Mouse (Mus musculus) neural tube, embryonic 15.5 days (tissue): ENCODE results near the gene Camta1. TPM values are rescaled to one million over a fixed set of nuclear protein-coding genes. Genes with fewer than 3 reads are reported as not detected.

ENCODE experiments used
- ATAC-seq: fragments of 200-750 bp; cut with Nextera tagmentation; 2 replicates; pipeline ENCODE4 v1.8.0; 2017; ENCODE audit warnings: mild to moderate bottlenecking, moderate TSS enrichment, moderate library complexity; ENCODE audit not compliant: low FRiP score
- H3K27ac ChIP-seq: fragments of 300-500 bp; sonication (generic); replicated peaks from 2 replicates; pipeline ENCODE4 v1.5.1; 2015; ENCODE audit warnings: mild to moderate bottlenecking, inconsistent platforms
- H3K27me3 ChIP-seq: fragments of 300-500 bp; sonication (generic); replicated peaks from 2 replicates; pipeline ENCODE4 v1.6.1; 2015; ENCODE audit warnings: inconsistent platforms
- H3K36me3 ChIP-seq: fragments of 300-500 bp; sonication (generic); 2 replicates; pipeline ENCODE4 v1.6.1; 2015; ENCODE audit warnings: inconsistent platforms
- H3K4me1 ChIP-seq: fragments of 300-500 bp; sonication (generic); 2 replicates; pipeline ENCODE4 v1.6.1; 2015; ENCODE audit warnings: inconsistent platforms
- H3K4me2 ChIP-seq: fragments of 300-500 bp; sonication (generic); 2 replicates; pipeline ENCODE4 v1.6.1; 2015; ENCODE audit warnings: inconsistent platforms, mild to moderate bottlenecking, moderate library complexity
- H3K4me3 ChIP-seq: fragments of 300-500 bp; sonication (generic); replicated peaks from 2 replicates; pipeline ENCODE4 v1.5.1; 2015; ENCODE audit warnings: mild to moderate bottlenecking, inconsistent platforms
- H3K9ac ChIP-seq: fragments of 300-500 bp; sonication (generic); replicated peaks from 2 replicates; pipeline ENCODE4 v1.6.1; 2015; ENCODE audit warnings: mild to moderate bottlenecking, inconsistent platforms
- H3K9me3 ChIP-seq: fragments of 300-500 bp; sonication (generic); replicated peaks from 2 replicates; pipeline ENCODE4 v1.6.1; 2016; ENCODE audit warnings: inconsistent platforms
- WGBS: fragments of 180-500 bp; shearing (Covaris S2); methylation state at CpG from one replicate; pipeline ENCODE4 v1.1.7; 2015; ENCODE audit warnings: mixed read lengths; 5-methylcytosine and 5-hydroxymethylcytosine counted together
- polyA plus RNA-seq: library from polyadenylated mRNA; unstranded; fragments of >200 nt; fragmentation: Nextera tagmentation; extraction: Ambion mirVana; gene quantifications from 2 replicates; pipeline ENCODE4 v1.2.1, GENCODE M21; 2015

Camta1 gene
- polyA plus RNA-seq, 1 experiment from 2014 or later, result 161 TPM

- H3K27me3 ChIP-seq, result no peaks in the 10 kb centered on the region
- H3K36me3 ChIP-seq, result no peaks in the 10 kb centered on the region
- 39% methylated on average over 13 of the region's 13 CpGs for WGBS
- H3K4me3 ChIP-seq, result no peak overlapping the region
- H3K4me2 ChIP-seq, result no peak overlapping the region
- no peak for ATAC-seq
- H3K9me3 ChIP-seq, result no peaks in the 10 kb centered on the region
- 0 out of 2 replicates have a peak overlapping the region, but pooled peaks have one; percentile 33 for H3K27ac ChIP-seq
- peaks cover 6% of the 10 kb centered on the region for H3K4me1 ChIP-seq
- H3K9ac ChIP-seq, result no peak overlapping the region
These were observed 37.0 kb upstream of the Camta1 start for GRCm38 (mm10) chr4:151898600-151899245.

- no peaks in the 10 kb centered on the region for H3K27me3 ChIP-seq
- H3K4me2 ChIP-seq, result no peak overlapping the region
- no peaks in the 10 kb centered on the region for H3K9me3 ChIP-seq
- no peak overlapping the region for H3K4me3 ChIP-seq
- H3K27ac ChIP-seq, result no peak overlapping the region
- 64% methylated on average over 9 of the region's 9 CpGs for WGBS
- peaks cover 6% of the 10 kb centered on the region for H3K4me1 ChIP-seq
- no peaks in the 10 kb centered on the region for H3K36me3 ChIP-seq
- H3K9ac ChIP-seq, result no peak overlapping the region
- no peak for ATAC-seq
These were observed 35.5 kb upstream of the Camta1 start for GRCm38 (mm10) chr4:151897069-151897617.

GRCm38 (mm10) chr4:151895624-151896023, 33.9 kb upstream of the Camta1 start:
- 94% methylated on average over 7 of the region's 7 CpGs for WGBS

GRCm38 (mm10) chr4:151894926-151895325, 33.2 kb upstream of the Camta1 start:
- Histone ChIP-seq H3K27me3 (no peaks in the 10 kb centered on the region), H3K9ac (no peak overlapping the region), H3K4me2 (no peak overlapping the region), H3K27ac (no peak overlapping the region), H3K36me3 (no peaks in the 10 kb centered on the region), H3K4me3 (no peak overlapping the region), H3K4me1 (peaks cover 6% of the 10 kb centered on the region), H3K9me3 (no peaks in the 10 kb centered on the region)
- no peak for ATAC-seq
- 88% methylated on average over 12 of the region's 12 CpGs for WGBS

More at GRCm38 (mm10) chr4:151895624-151896023, 33.9 kb upstream of the Camta1 start:
- Histone ChIP-seq H3K4me2 (no peak overlapping the region), H3K4me1 (peaks cover 6% of the 10 kb centered on the region), H3K9me3 (no peaks in the 10 kb centered on the region), H3K27ac (no peak overlapping the region), H3K36me3 (no peaks in the 10 kb centered on the region), H3K4me3 (no peak overlapping the region), H3K9ac (no peak overlapping the region), H3K27me3 (no peaks in the 10 kb centered on the region)
- ATAC-seq, result no peak

GRCm38 (mm10) chr4:151893241-151893640, 31.6 kb upstream of the Camta1 start:
- Histone ChIP-seq H3K4me2 (no peak overlapping the region), H3K4me1 (no peaks in the 10 kb centered on the region), H3K27me3 (no peaks in the 10 kb centered on the region), H3K27ac (no peak overlapping the region), H3K36me3 (no peaks in the 10 kb centered on the region), H3K9ac (no peak overlapping the region), H3K9me3 (no peaks in the 10 kb centered on the region), H3K4me3 (no peak overlapping the region)
- WGBS, result 79% methylated on average over 6 of the region's 6 CpGs
- ATAC-seq, result no peak

GRCm38 (mm10) chr4:151881590-151881989, 19.9 kb upstream of the Camta1 start:
- no peak overlapping the region for H3K9ac ChIP-seq
- no peak overlapping the region for H3K4me3 ChIP-seq
- no peak for ATAC-seq
- H3K36me3 ChIP-seq, result no peaks in the 10 kb centered on the region
- H3K4me2 ChIP-seq, result no peak overlapping the region
- H3K9me3 ChIP-seq, result no peaks in the 10 kb centered on the region
- peaks cover 11% of the 10 kb centered on the region for H3K4me1 ChIP-seq
- H3K27me3 ChIP-seq, result no peaks in the 10 kb centered on the region
- WGBS, result 94% methylated on average over 12 of the region's 12 CpGs
- H3K27ac ChIP-seq, result no peak overlapping the region

GRCm38 (mm10) chr4:151880044-151880690, 18.5 kb upstream of the Camta1 start:
- ATAC-seq, result no peak
- H3K4me2 ChIP-seq, result no peak overlapping the region
- 75% methylated on average over 5 of the region's 5 CpGs for WGBS

GRCm38 (mm10) chr4:151876400-151876799, 14.7 kb upstream of the Camta1 start:
- H3K9ac ChIP-seq, result no peak overlapping the region
- H3K36me3 ChIP-seq, result no peaks in the 10 kb centered on the region
- H3K4me3 ChIP-seq, result no peak overlapping the region
- H3K4me2 ChIP-seq, result peak overlapping the region; percentile 46
- no peaks in the 10 kb centered on the region for H3K27me3 ChIP-seq
- ATAC-seq, result peak; percentile 24; the same call in 1 of the 2 replicates
- WGBS, result 56% methylated on average over 14 of the region's 14 CpGs
- H3K9me3 ChIP-seq, result no peaks in the 10 kb centered on the region
- H3K27ac ChIP-seq, result peak overlapping the region; percentile 33; the same call in 1 of the 2 replicates
- peaks cover 22% of the 10 kb centered on the region for H3K4me1 ChIP-seq

More at GRCm38 (mm10) chr4:151880044-151880690, 18.5 kb upstream of the Camta1 start:
- peaks cover 21% of the 10 kb centered on the region for H3K4me1 ChIP-seq
- no peak overlapping the region for H3K4me3 ChIP-seq
- no peak overlapping the region for H3K9ac ChIP-seq
- no peaks in the 10 kb centered on the region for H3K27me3 ChIP-seq
- H3K9me3 ChIP-seq, result no peaks in the 10 kb centered on the region
- no peaks in the 10 kb centered on the region for H3K36me3 ChIP-seq
- no peak overlapping the region for H3K27ac ChIP-seq

GRCm38 (mm10) chr4:151863511-151863910, 1.8 kb upstream of the Camta1 start:
- Histone ChIP-seq H3K27ac (no peak overlapping the region), H3K4me2 (peak overlapping the region; percentile 80), H3K27me3 (no peaks in the 10 kb centered on the region; the same call in 1 of the 2 replicates), H3K4me1 (peaks cover 35% of the 10 kb centered on the region), H3K4me3 (no peak overlapping the region), H3K36me3 (no peaks in the 10 kb centered on the region), H3K9me3 (no peaks in the 10 kb centered on the region), H3K9ac (peak overlapping the region; percentile 54; the same call in 1 of the 2 replicates)
- no peak for ATAC-seq
- WGBS, result 59% methylated on average over 9 of the region's 9 CpGs

- no peaks in the 10 kb centered on the region for H3K36me3 ChIP-seq
- peaks cover 45% of the 10 kb centered on the region for H3K4me1 ChIP-seq
- peak overlapping the region; percentile 87 for H3K9ac ChIP-seq
- H3K4me2 ChIP-seq, result peak overlapping the region; percentile 94
- 0% methylated on average over 4 of the region's 58 CpGs for WGBS
- H3K4me3 ChIP-seq, result peak overlapping the region; percentile 74
- H3K9me3 ChIP-seq, result no peaks in the 10 kb centered on the region
- no peak for ATAC-seq
- H3K27ac ChIP-seq, result peak overlapping the region; percentile 92
- H3K27me3 ChIP-seq, result no peaks in the 10 kb centered on the region
These were observed 238 bp downstream of the Camta1 start for GRCm38 (mm10) chr4:151861471-151861805.

GRCm38 (mm10) chr4:151860441-151861331, 990 bp downstream of the Camta1 start:
- 6% methylated on average over 25 of the region's 63 CpGs for WGBS
- peaks cover 45% of the 10 kb centered on the region for H3K4me1 ChIP-seq
- peak overlapping the region; percentile 87 for H3K9ac ChIP-seq
- H3K27ac ChIP-seq, result peak overlapping the region; percentile 92
- ATAC-seq, result no peak
- H3K27me3 ChIP-seq, result no peaks in the 10 kb centered on the region
- H3K36me3 ChIP-seq, result no peaks in the 10 kb centered on the region
- peak overlapping the region; percentile 94 for H3K4me2 ChIP-seq
- H3K4me3 ChIP-seq, result peak overlapping the region; percentile 74
- H3K9me3 ChIP-seq, result no peaks in the 10 kb centered on the region
